Mouse (Mus musculus) ES-Bruce4 (cell line): ENCODE measurements around the gene Ank3. TPM values are rescaled to one million over a fixed set of nuclear protein-coding genes. Genes with fewer than 3 reads are reported as not detected.

Source experiments
- H3K27ac ChIP-seq: 2 replicates; pipeline ENCODE4 v1.5.1; 2012; ENCODE audit warnings: low read length, inconsistent platforms; ENCODE audit not compliant: insufficient read depth
- H3K27me3 ChIP-seq: 2 replicates; pipeline ENCODE4 v1.6.1; 2012; ENCODE audit warnings: mild to moderate bottlenecking, low read length, inconsistent platforms; ENCODE audit not compliant: control insufficient read depth, poor library complexity, insufficient read depth, severe bottlenecking
- H3K36me3 ChIP-seq: 2 replicates; pipeline ENCODE4 v1.6.1; 2012; ENCODE audit warnings: inconsistent platforms, mild to moderate bottlenecking, low read length, moderate library complexity; ENCODE audit not compliant: control insufficient read depth, poor library complexity, insufficient read depth, severe bottlenecking
- H3K4me1 ChIP-seq: one replicate; pipeline ENCODE4 v1.8.1; 2011; ENCODE audit warnings: low read length; ENCODE audit not compliant: control insufficient read depth, insufficient read depth
- H3K4me3 ChIP-seq: 2 replicates; pipeline ENCODE4 v1.5.1; 2011; ENCODE audit warnings: low read depth, mild to moderate bottlenecking, low read length
- H3K9ac ChIP-seq: 2 replicates; pipeline ENCODE4 v1.6.1; 2012; ENCODE audit warnings: low read depth, mild to moderate bottlenecking, inconsistent platforms; ENCODE audit not compliant: poor library complexity, severe bottlenecking
- H3K9me3 ChIP-seq: replicated peaks from 2 replicates; pipeline ENCODE4 v1.6.1; 2012; ENCODE audit warnings: mild to moderate bottlenecking, low read length, inconsistent platforms; ENCODE audit not compliant: control insufficient read depth, poor library complexity, insufficient read depth, severe bottlenecking
- CTCF ChIP-seq: IDR thresholded peaks from one replicate; pipeline ENCODE4 v1.8.1; 2011; ENCODE audit warnings: low read depth, low read length
- EP300 ChIP-seq: IDR thresholded peaks from 2 replicates; pipeline ENCODE4 v1.6.1; 2011; ENCODE audit warnings: low read depth, low read length; ENCODE audit not compliant: insufficient read depth
- POLR2A ChIP-seq: IDR thresholded peaks from one replicate; pipeline ENCODE4 v1.8.1; 2011; ENCODE audit warnings: low read length; ENCODE audit not compliant: insufficient read depth
- polyA plus RNA-seq: library from polyadenylated mRNA; stranded (reverse); fragments of >200 nt; gene quantifications from 2 replicates; pipeline ENCODE4 v1.2.4, GENCODE M21; 2011; ENCODE audit warnings: low read depth; ENCODE audit not compliant: missing spikeins, insufficient read depth, insufficient read length

The Ank3 gene
- polyA plus RNA-seq, 1 experiment = 61.0 TPM

GRCm38 (mm10) chr10:69671505-69671904 is 272.9 kb downstream of the Ank3 start:
- Histone ChIP-seq H3K27me3 (no peaks in the 10 kb centered on the region), H3K27ac (no peak overlapping the region), H3K36me3 (no peaks in the 10 kb centered on the region), H3K4me1 (no peaks in the 10 kb centered on the region), H3K9ac (no peak overlapping the region), H3K9me3 (no peaks in the 10 kb centered on the region), H3K4me3 (no peak overlapping the region)
- TF ChIP-seq POLR2A = no peak
- no peak for TF ChIP-seq CTCF
- no peak for TF ChIP-seq EP300

DNA sequence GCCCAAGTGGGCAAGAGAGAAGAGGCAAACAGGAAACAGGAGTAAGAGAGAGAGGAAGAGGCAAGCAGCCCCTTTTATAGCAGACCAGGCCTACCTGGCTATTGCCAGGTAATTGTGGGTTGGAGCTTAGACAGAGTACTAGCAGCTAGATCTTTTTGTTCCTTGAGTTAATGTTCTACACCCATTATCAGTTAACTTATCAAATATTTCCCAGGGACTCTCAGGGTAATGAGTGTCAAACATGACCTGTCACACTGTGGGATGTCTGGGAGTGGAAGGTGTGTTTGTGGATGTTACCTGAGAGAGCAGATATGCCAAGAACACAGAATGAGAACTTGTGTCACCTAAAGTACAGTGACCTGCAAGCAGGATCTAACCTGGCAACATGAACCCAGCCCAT is 274.0 kb downstream of the Ank3 start:
- H3K9me3 ChIP-seq = no peaks in the 10 kb centered on the region
- H3K27ac ChIP-seq = no peak overlapping the region
- no peaks in the 10 kb centered on the region for H3K36me3 ChIP-seq
- H3K4me1 ChIP-seq = no peaks in the 10 kb centered on the region
- H3K4me3 ChIP-seq = no peak overlapping the region
- H3K27me3 ChIP-seq = no peaks in the 10 kb centered on the region
- TF ChIP-seq CTCF (no peak), POLR2A (no peak), EP300 (no peak)
- H3K9ac ChIP-seq = no peak overlapping the region

GRCm38 (mm10) chr10:69678230-69678629 is 279.7 kb downstream of the Ank3 start:
- H3K36me3 ChIP-seq = no peaks in the 10 kb centered on the region
- H3K27ac ChIP-seq = no peak overlapping the region

DNA sequence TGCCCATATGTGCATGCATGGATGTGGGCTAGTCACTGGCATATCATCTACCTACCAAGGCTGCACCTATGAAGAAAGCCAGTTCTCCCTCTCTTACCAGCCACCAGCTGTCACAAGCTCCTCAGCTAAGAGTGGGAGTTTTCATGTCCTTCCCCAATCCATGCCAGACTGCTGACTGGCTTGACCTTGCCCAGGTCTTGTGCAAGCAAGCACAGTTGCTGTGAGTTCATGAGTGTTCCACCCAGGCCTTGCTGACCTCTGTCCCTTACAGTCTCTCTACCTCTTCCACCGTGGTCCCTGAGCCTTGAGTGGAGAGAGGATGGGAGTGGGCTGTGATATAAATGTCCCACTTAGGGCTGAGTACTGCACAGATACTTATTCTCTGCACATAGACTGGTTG is 287.8 kb downstream of the Ank3 start:
- Histone ChIP-seq H3K27me3 (no peaks in the 10 kb centered on the region), H3K4me3 (no peak overlapping the region), H3K9ac (no peak overlapping the region)

More at GRCm38 (mm10) chr10:69678230-69678629, 279.7 kb downstream of the Ank3 start:
- Histone ChIP-seq H3K9ac (no peak overlapping the region), H3K27me3 (no peaks in the 10 kb centered on the region), H3K4me1 (no peaks in the 10 kb centered on the region), H3K9me3 (0 out of 2 replicates have a peak, but pooled peaks cover 1% of the 10 kb centered on the region), H3K4me3 (no peak overlapping the region)
- TF ChIP-seq CTCF (no peak), POLR2A (no peak), EP300 (no peak)

DNA sequence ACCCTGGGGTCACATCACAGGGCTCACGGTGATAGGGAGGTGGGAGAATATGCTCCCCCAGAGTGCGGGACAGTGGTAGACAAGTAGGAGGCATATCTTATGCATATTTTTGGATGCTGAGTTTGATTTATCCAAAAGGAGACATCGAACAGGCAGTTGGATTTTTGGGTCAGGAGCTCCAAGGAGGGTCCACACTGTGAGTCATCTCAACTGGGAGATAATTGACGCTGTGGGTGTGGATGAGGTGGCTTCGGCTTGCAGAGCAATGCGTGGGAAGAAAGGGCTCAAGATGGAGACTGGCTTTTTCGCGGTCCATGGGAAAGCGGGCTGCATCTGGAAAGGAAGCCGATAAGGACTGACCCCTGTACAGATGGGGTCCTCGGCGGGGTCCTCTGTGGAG is 290.5 kb downstream of the Ank3 start:
- TF ChIP-seq CTCF = no peak
- TF ChIP-seq POLR2A = no peak
- TF ChIP-seq EP300 = no peak
- H3K9ac ChIP-seq = no peak overlapping the region
- no peaks in the 10 kb centered on the region for H3K27me3 ChIP-seq
- no peaks in the 10 kb centered on the region for H3K4me1 ChIP-seq
- no peaks in the 10 kb centered on the region for H3K36me3 ChIP-seq
- H3K27ac ChIP-seq = no peak overlapping the region
- no peaks in the 10 kb centered on the region; the same call in 1 of the 2 replicates for H3K9me3 ChIP-seq
- no peak overlapping the region for H3K4me3 ChIP-seq

More for the DNA sequence above, 287.8 kb downstream of the Ank3 start:
- no peak overlapping the region for H3K27ac ChIP-seq
- TF ChIP-seq CTCF (no peak), POLR2A (no peak), EP300 (no peak)
- H3K4me1 ChIP-seq = no peaks in the 10 kb centered on the region
- H3K36me3 ChIP-seq = no peaks in the 10 kb centered on the region
- H3K9me3 ChIP-seq = peaks cover 3% of the 10 kb centered on the region; the same call in 1 of the 2 replicates

GRCm38 (mm10) chr10:69690131-69690960 is 291.8 kb downstream of the Ank3 start:
- H3K4me3 ChIP-seq = no peak overlapping the region
- H3K9ac ChIP-seq = no peak overlapping the region

More at GRCm38 (mm10) chr10:69690131-69690960, 291.8 kb downstream of the Ank3 start:
- no peaks in the 10 kb centered on the region for H3K4me1 ChIP-seq
- H3K27ac ChIP-seq = no peak overlapping the region
- no peaks in the 10 kb centered on the region for H3K36me3 ChIP-seq
- no peaks in the 10 kb centered on the region; the same call in 1 of the 2 replicates for H3K9me3 ChIP-seq
- no peak for TF ChIP-seq CTCF
- TF ChIP-seq POLR2A = no peak
- no peak for TF ChIP-seq EP300
- no peaks in the 10 kb centered on the region for H3K27me3 ChIP-seq
